Mouse (Mus musculus): ENCODE data around the gene Nrip2. TPM values are rescaled to one million over a fixed set of nuclear protein-coding genes. Genes with fewer than 3 reads are reported as not detected.

The Nrip2 gene
- total and polyA plus RNA-seq, 3 experiments: 1.6 to 2.6 (median 2.4) TPM

DNA sequence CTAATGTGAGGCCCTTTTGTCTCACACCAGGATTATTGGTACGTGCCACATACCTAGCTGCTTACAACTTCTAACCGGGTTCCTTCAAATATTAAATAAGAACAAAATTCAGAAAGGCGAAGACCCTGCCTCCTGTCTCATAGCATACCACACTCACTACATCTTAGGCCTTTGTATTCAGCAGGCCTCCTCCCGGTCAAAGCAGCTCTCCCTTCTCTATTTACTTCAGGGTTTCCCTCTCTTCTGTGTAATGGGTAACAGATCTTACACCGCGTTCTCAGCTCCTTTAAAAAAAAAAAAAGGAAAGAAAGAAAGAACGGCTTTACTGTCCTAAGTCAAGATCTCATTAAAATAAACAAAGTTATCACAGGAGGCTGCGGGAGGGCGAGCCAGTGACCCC is 37.2 kb upstream of the Nrip2 start:
- no peak for DNase-seq
- 25% methylated on average over 9 of the region's 9 CpGs for WGBS

DNA sequence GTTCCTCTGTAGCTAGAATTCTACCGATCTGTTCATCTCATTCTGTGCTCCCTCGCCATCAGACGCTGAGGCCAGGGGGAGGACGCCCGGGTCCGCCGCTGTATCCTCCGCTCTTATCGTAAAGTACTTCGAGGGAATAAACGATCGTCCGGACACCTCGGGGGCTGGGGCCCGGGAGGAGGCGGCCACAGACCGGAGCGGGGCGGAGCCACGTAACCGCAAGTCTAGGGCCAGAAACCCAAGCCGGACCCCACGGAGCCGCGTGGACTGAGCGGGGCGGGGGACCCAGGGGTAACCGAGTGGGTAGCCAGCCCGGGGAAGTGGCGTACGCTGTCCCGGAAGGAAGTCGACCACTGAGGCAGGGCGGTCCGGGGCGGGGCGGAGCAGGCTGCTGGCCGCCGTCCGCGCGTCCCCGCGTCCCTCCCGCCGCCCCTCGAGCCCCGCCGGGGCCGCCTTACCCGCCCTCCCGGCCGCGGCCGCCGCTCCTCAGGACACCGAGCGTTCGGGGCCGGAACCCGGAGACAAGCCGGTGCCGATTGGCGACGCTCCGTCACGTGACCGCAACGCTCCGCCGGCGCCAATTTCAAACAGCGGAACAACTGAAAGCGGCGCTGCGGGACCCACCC is 36.6 kb upstream of the Nrip2 start, which contains the start of the genes Rhno1 and Foxm1:
Rhno1 (minus strand) TSS at position 531 of the 626 bp plus-strand sequence.
Foxm1 (plus strand) TSS at position 587 of the 626 bp plus-strand sequence.
- no peak for TF ChIP-seq CTCF (IDR thresholded peaks at IDR 0.05)
- no peak for TF ChIP-seq EP300 (IDR thresholded peaks at IDR 0.05; ENCODE audit: insufficient read depth, low read depth, low read length)
- no peak for TF ChIP-seq POLR2A (IDR thresholded peaks at IDR 0.05; ENCODE audit: insufficient read depth, low read depth, low read length)
- intact Hi-C loops (cut with DNase I): loop anchor here (5.0 kb wide), 2 partner anchors 50 to 160 kb away; no protein-coding TSS in a partner anchor
- peak within 1 kb of the TSS; percentile 84 for H3K9ac ChIP-seq (ENCODE audit: low read depth, low read length)
- H3K79me2 ChIP-seq (replicated peaks; ENCODE audit: control insufficient read depth, insufficient read depth, low read length): no peaks in the 10 kb centered on the region; the same call in 1 of the 2 replicates
- H3K4me3 ChIP-seq: peak within 1 kb of the TSS; percentile 83
- no peaks in the 10 kb centered on the region for H3K27me3 ChIP-seq (ENCODE audit: control insufficient read depth, insufficient read depth, low read length)
- DNase-seq: peak; percentile 90 to 92
- peak within 1 kb of the TSS; percentile 80 for H3K27ac ChIP-seq
- H3K4me1 ChIP-seq (ENCODE audit: control insufficient read depth, insufficient read depth, low read length): peaks cover 1% of the 10 kb centered on the region; the same call in 1 of the 2 replicates
- under 1% methylated on average over 75 of the region's 76 CpGs for WGBS
- no peaks in the 10 kb centered on the region for H3K36me3 ChIP-seq (ENCODE audit: control insufficient read depth, insufficient read depth, low read length)

More for the DNA sequence above, 37.2 kb upstream of the Nrip2 start:
- Histone ChIP-seq H3K9ac (ENCODE audit: low read depth, low read length) (peak overlapping the region; percentile 84), H3K27ac (peak overlapping the region; percentile 80), H3K4me1 (ENCODE audit: control insufficient read depth, insufficient read depth, low read length) (peaks cover 1% of the 10 kb centered on the region; the same call in 1 of the 2 replicates), H3K4me3 (peak overlapping the region; percentile 83), H3K27me3 (ENCODE audit: control insufficient read depth, insufficient read depth, low read length) (no peaks in the 10 kb centered on the region), H3K79me2 (replicated peaks; ENCODE audit: control insufficient read depth, insufficient read depth, low read length) (no peaks in the 10 kb centered on the region; the same call in 1 of the 2 replicates), H3K36me3 (ENCODE audit: control insufficient read depth, insufficient read depth, low read length) (no peaks in the 10 kb centered on the region)
- TF ChIP-seq CTCF (IDR thresholded peaks at IDR 0.05) (no peak), POLR2A (IDR thresholded peaks at IDR 0.05; ENCODE audit: insufficient read depth, low read depth, low read length) (no peak)
- intact Hi-C loops (cut with DNase I): loop anchor here (5.0 kb wide), 2 partner anchors 50 to 160 kb away; no protein-coding TSS in a partner anchor

DNA sequence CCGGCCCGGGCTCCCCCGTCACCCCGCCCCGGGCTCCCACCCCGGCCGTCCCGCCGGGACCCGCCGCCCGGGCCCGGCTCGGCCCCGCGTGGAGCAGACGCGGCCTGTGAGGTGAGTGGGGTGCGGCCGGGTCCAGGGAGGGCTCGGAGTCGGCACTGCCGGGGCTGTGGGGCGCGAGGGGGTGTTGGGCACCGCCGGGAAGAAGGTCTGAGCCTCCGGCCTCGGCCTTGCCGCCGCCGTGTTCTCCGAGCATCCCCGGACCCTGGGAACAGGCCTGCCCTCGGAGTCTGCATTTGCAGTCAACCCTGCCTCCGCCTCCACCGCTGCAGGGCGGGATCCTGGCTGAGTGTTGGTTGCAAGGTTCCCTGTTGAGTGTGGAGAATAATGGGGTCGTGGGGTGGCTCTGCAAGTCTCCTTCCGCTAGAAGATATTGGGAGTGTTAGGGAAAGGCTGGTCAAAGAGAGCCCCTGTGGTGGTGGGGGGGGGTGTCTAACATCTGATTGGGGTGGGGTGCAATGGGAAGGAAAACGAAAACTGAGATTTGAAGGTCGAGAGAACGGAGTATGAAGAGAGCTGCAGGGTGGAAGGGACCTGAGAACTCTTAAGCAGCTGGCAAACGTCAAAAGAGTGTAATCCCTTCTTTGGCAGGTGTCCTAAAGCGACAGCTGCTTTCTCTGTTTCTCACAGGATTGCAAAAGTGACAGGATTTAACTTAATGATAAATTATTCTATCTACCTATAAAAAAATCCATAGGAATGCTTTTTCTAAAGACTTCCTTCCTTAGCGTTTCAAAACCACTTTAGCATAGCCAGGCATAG is 35.9 kb upstream of the Nrip2 start:
- Histone ChIP-seq H3K79me2 (replicated peaks; ENCODE audit: control insufficient read depth, insufficient read depth, low read length) (no peaks in the 10 kb centered on the region; the same call in 1 of the 2 replicates), H3K9ac (ENCODE audit: low read depth, low read length) (peak overlapping the region; percentile 43), H3K4me1 (ENCODE audit: control insufficient read depth, insufficient read depth, low read length) (peaks cover 1% of the 10 kb centered on the region; the same call in 1 of the 2 replicates), H3K27ac (peak overlapping the region; percentile 80; the same call in 1 of the 2 replicates), H3K4me3 (peak overlapping the region; percentile 83), H3K36me3 (ENCODE audit: control insufficient read depth, insufficient read depth, low read length) (no peaks in the 10 kb centered on the region), H3K27me3 (ENCODE audit: control insufficient read depth, insufficient read depth, low read length) (no peaks in the 10 kb centered on the region)
- TF ChIP-seq EP300 (IDR thresholded peaks at IDR 0.05; ENCODE audit: insufficient read depth, low read depth, low read length) (no peak), CTCF (IDR thresholded peaks at IDR 0.05) (no peak), POLR2A (IDR thresholded peaks at IDR 0.05; ENCODE audit: insufficient read depth, low read depth, low read length) (no peak)
- intact Hi-C loops (cut with DNase I): loop anchor here (5.0 kb wide), 2 partner anchors 49 to 161 kb away; no protein-coding TSS in a partner anchor
- no peak for DNase-seq
- WGBS: 3% methylated on average over 45 of the region's 46 CpGs

GRCm38 (mm10) chr6:128364721-128365120 is 34.4 kb upstream of the Nrip2 start:
- intact Hi-C loops (cut with DNase I): loop anchor here (5.0 kb wide), 2 partner anchors 48 to 162 kb away; no protein-coding TSS in a partner anchor
- no peaks in the 10 kb centered on the region for H3K36me3 ChIP-seq (ENCODE audit: control insufficient read depth, insufficient read depth, low read length)
- H3K27ac ChIP-seq: no peak overlapping the region
- H3K4me1 ChIP-seq (ENCODE audit: control insufficient read depth, insufficient read depth, low read length): no peaks in the 10 kb centered on the region
- DNase-seq: no peak
- H3K9ac ChIP-seq (ENCODE audit: low read depth, low read length): no peak overlapping the region
- no peaks in the 10 kb centered on the region for H3K27me3 ChIP-seq (ENCODE audit: control insufficient read depth, insufficient read depth, low read length)
- no peak for TF ChIP-seq CTCF (IDR thresholded peaks at IDR 0.05)
- TF ChIP-seq EP300 (IDR thresholded peaks at IDR 0.05; ENCODE audit: insufficient read depth, low read depth, low read length): no peak
- TF ChIP-seq POLR2A (IDR thresholded peaks at IDR 0.05; ENCODE audit: insufficient read depth, low read depth, low read length): no peak
- WGBS: 59% methylated on average over 6 of the region's 6 CpGs
- no peak overlapping the region for H3K4me3 ChIP-seq
- no peaks in the 10 kb centered on the region; the same call in 1 of the 2 replicates for H3K79me2 ChIP-seq (replicated peaks; ENCODE audit: control insufficient read depth, insufficient read depth, low read length)

GRCm38 (mm10) chr6:128366466-128366865 is 32.6 kb upstream of the Nrip2 start:
- Histone ChIP-seq H3K4me1 (ENCODE audit: control insufficient read depth, insufficient read depth, low read length) (no peaks in the 10 kb centered on the region), H3K9ac (ENCODE audit: low read depth, low read length) (no peak overlapping the region), H3K79me2 (replicated peaks; ENCODE audit: control insufficient read depth, insufficient read depth, low read length) (no peaks in the 10 kb centered on the region; the same call in 1 of the 2 replicates), H3K27me3 (ENCODE audit: control insufficient read depth, insufficient read depth, low read length) (no peaks in the 10 kb centered on the region), H3K36me3 (ENCODE audit: control insufficient read depth, insufficient read depth, low read length) (no peaks in the 10 kb centered on the region), H3K27ac (no peak overlapping the region), H3K4me3 (no peak overlapping the region)
- intact Hi-C loops (cut with DNase I): no loop called here
- no peak for TF ChIP-seq POLR2A (IDR thresholded peaks at IDR 0.05; ENCODE audit: insufficient read depth, low read depth, low read length)
- no peak for TF ChIP-seq CTCF (IDR thresholded peaks at IDR 0.05)
- TF ChIP-seq EP300 (IDR thresholded peaks at IDR 0.05; ENCODE audit: insufficient read depth, low read depth, low read length): no peak
- DNase-seq: no peak
- WGBS: 91% methylated on average over 5 of the region's 5 CpGs
